Mouse (Mus musculus) olfactory bulb, adult 2 months (tissue): Measurements from ENCODE around the gene Tango2. TPM values are rescaled to one million over a fixed set of nuclear protein-coding genes. Genes with fewer than 3 reads are reported as not detected.
A peak's percentile ranks its signal among the peaks of the same experiment; 100 is the strongest.

Experiments
- H3K27ac ChIP-seq: fragments of 200-500 bp; 2 replicates; pipeline ENCODE4 v1.5.1; 2012; ENCODE audit warnings: low read depth, low read length; ENCODE audit not compliant: insufficient read depth
- H3K4me1 ChIP-seq: fragments of 200-500 bp; 2 replicates; pipeline ENCODE4 v1.6.1; 2012; ENCODE audit warnings: low read length; ENCODE audit not compliant: control insufficient read depth, insufficient read depth
- H3K4me3 ChIP-seq: fragments of 200-500 bp; 2 replicates; pipeline ENCODE4 v1.5.1; 2012; ENCODE audit warnings: mild to moderate bottlenecking, low read depth, low read length, moderate library complexity; ENCODE audit not compliant: insufficient read depth
- CTCF ChIP-seq: fragments of 200-500 bp; IDR thresholded peaks from 2 replicates; pipeline ENCODE4 v1.5.1; 2012; ENCODE audit warnings: low read depth, mild to moderate bottlenecking, low read length, moderate library complexity; ENCODE audit not compliant: insufficient read depth
- POLR2A ChIP-seq: fragments of 200-500 bp; IDR thresholded peaks from 2 replicates; pipeline ENCODE4 v1.6.1; 2012; ENCODE audit warnings: mild to moderate bottlenecking, low read depth, low read length, moderate library complexity; ENCODE audit not compliant: insufficient read depth
- WGBS: fragments of 180-500 bp; shearing (Covaris S2); methylation state at CpG from one replicate; pipeline ENCODE4 v1.1.7; 2018; 5-methylcytosine and 5-hydroxymethylcytosine counted together
- polyA plus RNA-seq: library from polyadenylated mRNA; stranded (reverse); fragments of >200 nt; gene quantifications from 2 replicates; pipeline ENCODE4 v1.2.4, GENCODE M21; 2012; ENCODE audit warnings: low replicate concordance; ENCODE audit not compliant: missing spikeins, insufficient read depth, insufficient read length

Gene Tango2
- polyA plus RNA-seq, 1 experiment, result not detected

- Histone ChIP-seq H3K27ac (no peak overlapping the region), H3K4me3 (no peak overlapping the region)
Observed at GRCm38 (mm10) chr16:18349761-18350325, 1.9 kb upstream of the Tango2 start.

GRCm38 (mm10) chr16:18348601-18349175 lies 785 bp upstream of the Tango2 start:
- H3K27ac ChIP-seq, result no peak overlapping the region
- TF ChIP-seq CTCF (no peak), POLR2A (no peak)
- H3K4me1 ChIP-seq, result peaks cover 16% of the 10 kb centered on the region
- peak overlapping the region; percentile 96 for H3K4me3 ChIP-seq
- WGBS, result 2% methylated on average over 28 of the region's 28 CpGs

More at GRCm38 (mm10) chr16:18349761-18350325, 1.9 kb upstream of the Tango2 start:
- H3K4me1 ChIP-seq, result peaks cover 16% of the 10 kb centered on the region
- WGBS, result 73% methylated on average over 12 of the region's 12 CpGs
- TF ChIP-seq POLR2A, result no peak
- no peak for TF ChIP-seq CTCF

- Histone ChIP-seq H3K4me3 (no peak overlapping the region), H3K27ac (no peak overlapping the region), H3K4me1 (peaks cover 25% of the 10 kb centered on the region)
- TF ChIP-seq POLR2A, result no peak
- TF ChIP-seq CTCF, result peak; percentile 14; the same call in 1 of the 2 replicates
- WGBS, result 2% methylated on average over 3 of the region's 3 CpGs
Observed at GRCm38 (mm10) chr16:18345243-18345642, 2.7 kb downstream of the Tango2 start.

GRCm38 (mm10) chr16:18343778-18344177 lies 4.1 kb downstream of the Tango2 start:
- H3K27ac ChIP-seq, result peak overlapping the region; percentile 0; the same call in 1 of the 2 replicates
- TF ChIP-seq POLR2A, result peak; percentile 13; the same call in 1 of the 2 replicates
- TF ChIP-seq CTCF, result no peak
- 0% methylated on average over 38 of the region's 38 CpGs for WGBS
- H3K4me3 ChIP-seq, result peak overlapping the region; percentile 65
- H3K4me1 ChIP-seq, result peaks cover 23% of the 10 kb centered on the region

- Histone ChIP-seq H3K4me3 (peak overlapping the region; percentile 65), H3K4me1 (peaks cover 20% of the 10 kb centered on the region), H3K27ac (0 out of 2 replicates have a peak overlapping the region, but pooled peaks have one; percentile 5)
- WGBS, result 25% methylated on average over 9 of the region's 9 CpGs
- no peak for TF ChIP-seq POLR2A
Observed at GRCm38 (mm10) chr16:18342650-18343570, 5.0 kb downstream of the Tango2 start.

GRCm38 (mm10) chr16:18342076-18342475 lies 5.8 kb downstream of the Tango2 start:
- Histone ChIP-seq H3K4me3 (no peak overlapping the region), H3K27ac (no peak overlapping the region), H3K4me1 (peaks cover 20% of the 10 kb centered on the region)
- WGBS, result 91% methylated on average over 2 of the region's 2 CpGs
- TF ChIP-seq POLR2A, result no peak
- no peak for TF ChIP-seq CTCF

GRCm38 (mm10) chr16:18341605-18342004 lies 6.3 kb downstream of the Tango2 start:
- Histone ChIP-seq H3K27ac (no peak overlapping the region), H3K4me1 (peaks cover 20% of the 10 kb centered on the region), H3K4me3 (no peak overlapping the region)
- 91% methylated on average over 8 of the region's 8 CpGs for WGBS
- TF ChIP-seq POLR2A (no peak), CTCF (no peak)

- H3K4me1 ChIP-seq, result peaks cover 15% of the 10 kb centered on the region
- TF ChIP-seq CTCF, result no peak
- no peak for TF ChIP-seq POLR2A
- H3K4me3 ChIP-seq, result no peak overlapping the region
- H3K27ac ChIP-seq, result no peak overlapping the region
- WGBS, result 42% methylated on average over 1 of the region's 1 CpGs
Observed at GRCm38 (mm10) chr16:18339866-18340265, 8.0 kb downstream of the Tango2 start.

- H3K4me1 ChIP-seq, result peaks cover 6% of the 10 kb centered on the region
- H3K4me3 ChIP-seq, result no peak overlapping the region
- WGBS, result 83% methylated on average over 4 of the region's 4 CpGs
- H3K27ac ChIP-seq, result no peak overlapping the region
- no peak for TF ChIP-seq POLR2A
Observed at GRCm38 (mm10) chr16:18337261-18337660, 10.6 kb downstream of the Tango2 start.
